Mouse (Mus musculus) bone marrow, adult 2 months (tissue): ENCODE measurements around the gene Mdh2.

ENCODE experiments used
- CTCF ChIP-seq: fragments of 200-500 bp; IDR thresholded peaks from 2 replicates; pipeline ENCODE4 v1.5.1; 2011; ENCODE audit warnings: low read length, control low read depth; ENCODE audit not compliant: control insufficient read depth, insufficient read depth
- POLR2A ChIP-seq: fragments of 200-500 bp; IDR thresholded peaks from 2 replicates; pipeline ENCODE4 v1.6.1; 2011; ENCODE audit warnings: low read depth, mild to moderate bottlenecking, control low read depth, low read length, borderline replicate concordance; ENCODE audit not compliant: control insufficient read depth

- TF ChIP-seq POLR2A = no peak
- no peak for TF ChIP-seq CTCF
These were observed 54.4 kb downstream of the Mdh2 start for GRCm38 (mm10) chr5:135832729-135833128.
